Mouse (Mus musculus) midbrain, embryonic 16.5 days (tissue): ENCODE measurements around the gene Acss2. TPM values are rescaled to one million over a fixed set of nuclear protein-coding genes. Genes with fewer than 3 reads are reported as not detected.

Source experiments
- ATAC-seq: fragments of 200-750 bp; cut with Nextera tagmentation; 2 replicates; pipeline ENCODE4 v1.8.0; 2017; ENCODE audit warnings: moderate TSS enrichment
- H3K27ac ChIP-seq: fragments of 300-500 bp; sonication (generic); 2 replicates; pipeline ENCODE4 v1.5.1; 2014; ENCODE audit warnings: mild to moderate bottlenecking, low read length, mixed read lengths
- H3K27me3 ChIP-seq: fragments of 300-500 bp; sonication (generic); 2 replicates; pipeline ENCODE4 v1.6.1; 2014; ENCODE audit warnings: low read depth, low read length, mixed read lengths; ENCODE audit not compliant: control insufficient read depth, insufficient read depth
- H3K36me3 ChIP-seq: fragments of 300-500 bp; sonication (generic); 2 replicates; pipeline ENCODE4 v1.6.1; 2014; ENCODE audit warnings: mild to moderate bottlenecking, low read length, moderate library complexity, mixed read lengths; ENCODE audit not compliant: control insufficient read depth, insufficient read depth
- H3K4me1 ChIP-seq: fragments of 300-500 bp; sonication (generic); 2 replicates; pipeline ENCODE4 v1.6.1; 2014; ENCODE audit warnings: mild to moderate bottlenecking, low read length, mixed read lengths; ENCODE audit not compliant: control insufficient read depth, insufficient read depth
- H3K4me2 ChIP-seq: fragments of 300-500 bp; sonication (generic); 2 replicates; pipeline ENCODE4 v1.6.1; 2014; ENCODE audit warnings: mild to moderate bottlenecking, low read length, mixed read lengths
- H3K4me3 ChIP-seq: fragments of 300-500 bp; sonication (generic); 2 replicates; pipeline ENCODE4 v1.5.1; 2014; ENCODE audit warnings: low read depth, mild to moderate bottlenecking, low read length, moderate library complexity, mixed read lengths
- H3K9ac ChIP-seq: fragments of 300-500 bp; sonication (generic); 2 replicates; pipeline ENCODE4 v1.6.1; 2014; ENCODE audit warnings: low read depth, low read length, mixed read lengths
- H3K9me3 ChIP-seq: fragments of 300-500 bp; sonication (generic); replicated peaks from 2 replicates; pipeline ENCODE4 v1.6.1; 2014; ENCODE audit warnings: mild to moderate bottlenecking, low read length, mixed read lengths; ENCODE audit not compliant: control insufficient read depth, poor library complexity, severe bottlenecking
- WGBS: fragments of 180-500 bp; shearing (Covaris S2); extraction: QIAGEN DNeasy Blood & Tissue Kit; methylation state at CpG from one replicate; pipeline ENCODE4 v1.1.7; 2014; 5-methylcytosine and 5-hydroxymethylcytosine counted together
- polyA plus RNA-seq: library from polyadenylated mRNA; unstranded; fragments of >200 nt; fragmentation: Nextera tagmentation; extraction: Ambion mirVana; gene quantifications from 2 replicates; pipeline ENCODE4 v1.2.1, GENCODE M21; 2015

Gene Acss2
- polyA plus RNA-seq, 1 experiment from 2014 or later = 23.9 TPM

GRCm38 (mm10) chr2:155562209-155562608 is 44.5 kb downstream of the Acss2 start:
- Histone ChIP-seq H3K27me3 (no peaks in the 10 kb centered on the region), H3K4me3 (no peak overlapping the region), H3K27ac (no peak overlapping the region), H3K9ac (no peak overlapping the region), H3K4me2 (no peak overlapping the region), H3K4me1 (no peaks in the 10 kb centered on the region), H3K9me3 (no peaks in the 10 kb centered on the region), H3K36me3 (0 out of 2 replicates have a peak, but pooled peaks cover 8% of the 10 kb centered on the region)
- WGBS = 67% methylated on average over 1 of the region's 1 CpGs
- ATAC-seq = no peak

DNA sequence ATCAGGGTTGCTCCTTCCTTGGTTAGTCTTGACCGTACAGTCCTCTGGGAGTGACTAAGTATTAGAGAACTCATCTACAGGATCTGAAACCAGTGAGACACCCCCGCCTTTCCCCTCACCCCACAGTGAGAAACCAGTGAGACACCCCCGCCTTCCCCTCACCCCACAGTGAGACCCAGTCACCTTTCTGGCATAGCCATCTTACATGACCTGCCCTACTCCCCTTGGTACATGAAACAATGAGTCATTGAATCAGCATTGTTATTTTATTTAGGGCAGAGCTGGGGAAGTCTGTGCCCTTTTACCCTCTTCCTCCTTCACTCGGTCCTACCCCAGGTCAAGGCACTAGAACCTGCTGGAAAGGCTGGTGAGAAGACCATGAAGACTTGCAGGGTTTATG is 45.2 kb downstream of the Acss2 start:
- no peak overlapping the region for H3K9ac ChIP-seq
- no peak overlapping the region for H3K27ac ChIP-seq
- WGBS = 84% methylated on average over 4 of the region's 4 CpGs
- H3K9me3 ChIP-seq = no peaks in the 10 kb centered on the region
- H3K36me3 ChIP-seq = 0 out of 2 replicates have a peak, but pooled peaks cover 8% of the 10 kb centered on the region
- no peaks in the 10 kb centered on the region for H3K27me3 ChIP-seq
- no peak overlapping the region for H3K4me3 ChIP-seq
- no peaks in the 10 kb centered on the region for H3K4me1 ChIP-seq
- no peak overlapping the region for H3K4me2 ChIP-seq
- no peak for ATAC-seq

- Histone ChIP-seq H3K9ac (no peak overlapping the region), H3K4me1 (no peaks in the 10 kb centered on the region), H3K4me3 (no peak overlapping the region), H3K27me3 (no peaks in the 10 kb centered on the region), H3K9me3 (no peaks in the 10 kb centered on the region), H3K27ac (no peak overlapping the region), H3K4me2 (no peak overlapping the region), H3K36me3 (0 out of 2 replicates have a peak, but pooled peaks cover 6% of the 10 kb centered on the region)
- 85% methylated on average over 5 of the region's 5 CpGs for WGBS
- ATAC-seq = no peak
These were observed 50.0 kb downstream of the Acss2 start for GRCm38 (mm10) chr2:155567751-155568150.

DNA sequence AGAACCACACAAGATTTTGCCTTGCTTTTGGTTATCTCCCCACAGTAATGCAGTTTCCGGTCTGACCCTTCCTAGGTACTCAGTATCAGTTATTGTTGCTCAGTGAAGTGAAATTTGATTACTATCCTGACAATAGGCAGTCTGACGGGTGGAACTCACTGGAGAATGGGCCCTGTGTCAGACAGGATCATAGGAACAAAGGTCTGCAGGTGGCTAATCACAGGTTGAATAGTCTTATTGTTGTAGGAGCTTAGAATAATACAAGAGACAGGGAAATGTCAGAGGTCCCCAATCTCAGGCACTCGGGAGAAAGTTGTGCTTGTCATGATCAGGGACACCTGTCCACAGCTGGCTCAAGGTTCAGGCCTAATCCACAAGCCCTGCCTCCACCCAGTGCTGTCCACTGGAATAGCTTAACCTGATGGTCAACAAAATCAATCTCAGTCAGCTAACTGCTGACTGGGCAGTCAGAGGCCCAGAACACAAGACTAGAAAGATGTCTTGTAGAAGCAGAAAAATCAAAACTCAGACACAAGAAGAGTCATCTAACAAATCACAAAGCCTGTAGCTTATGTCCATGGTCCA is 51.6 kb downstream of the Acss2 start:
- 9% methylated on average over 3 of the region's 3 CpGs for WGBS
- Histone ChIP-seq H3K4me1 (no peaks in the 10 kb centered on the region), H3K4me3 (no peak overlapping the region), H3K27me3 (no peaks in the 10 kb centered on the region), H3K4me2 (no peak overlapping the region), H3K36me3 (0 out of 2 replicates have a peak, but pooled peaks cover 6% of the 10 kb centered on the region), H3K9ac (no peak overlapping the region), H3K27ac (no peak overlapping the region), H3K9me3 (no peaks in the 10 kb centered on the region)
- ATAC-seq = no peak

DNA sequence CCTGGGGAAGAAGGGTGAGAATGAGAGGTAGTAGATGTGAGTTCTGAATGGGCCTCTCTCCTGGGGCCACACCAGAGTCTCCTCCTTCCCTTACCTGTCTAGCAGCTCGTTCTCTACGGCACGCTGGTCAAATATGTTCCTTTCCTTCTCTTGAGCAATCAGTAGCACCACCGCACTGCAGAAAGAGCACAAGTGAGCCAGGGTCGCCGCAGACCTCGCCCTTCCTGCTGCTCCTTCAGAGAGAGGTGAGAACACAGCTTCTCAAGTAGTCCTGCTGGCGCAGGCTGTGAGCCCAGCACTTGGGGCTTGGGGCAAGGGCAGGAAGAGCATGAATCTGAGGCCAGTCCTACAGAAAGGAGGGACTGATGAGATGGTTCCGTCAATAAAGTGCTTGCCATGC is 55.3 kb downstream of the Acss2 start:
- Histone ChIP-seq H3K36me3 (no peaks in the 10 kb centered on the region), H3K4me1 (no peaks in the 10 kb centered on the region), H3K4me2 (no peak overlapping the region), H3K27me3 (no peaks in the 10 kb centered on the region), H3K9ac (no peak overlapping the region), H3K27ac (no peak overlapping the region), H3K9me3 (no peaks in the 10 kb centered on the region), H3K4me3 (no peak overlapping the region)
- WGBS = 96% methylated on average over 9 of the region's 9 CpGs
- ATAC-seq = no peak

DNA sequence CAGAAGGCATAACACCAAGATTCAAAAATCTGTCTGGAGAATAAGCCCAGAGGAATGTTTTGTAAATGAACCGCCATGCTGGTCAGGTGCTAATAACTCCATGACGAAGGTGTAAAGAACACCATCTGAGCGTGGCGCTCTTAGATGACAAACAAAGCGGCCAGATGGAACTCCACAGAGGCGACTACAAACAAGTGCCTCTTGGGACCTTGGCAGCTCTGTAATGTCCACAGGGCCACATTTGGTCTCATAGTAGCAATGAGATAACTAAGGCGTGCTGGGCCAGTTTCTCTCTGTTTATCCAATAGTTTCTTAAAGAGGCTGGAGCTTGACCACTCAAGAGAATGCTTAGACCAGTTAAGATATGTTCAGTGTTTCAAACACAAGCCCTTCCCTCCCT is 56.2 kb downstream of the Acss2 start:
- Histone ChIP-seq H3K27ac (no peak overlapping the region), H3K4me3 (no peak overlapping the region), H3K36me3 (no peaks in the 10 kb centered on the region), H3K4me1 (no peaks in the 10 kb centered on the region), H3K9ac (no peak overlapping the region), H3K9me3 (no peaks in the 10 kb centered on the region), H3K4me2 (no peak overlapping the region), H3K27me3 (no peaks in the 10 kb centered on the region)
- ATAC-seq = no peak
- WGBS = 93% methylated on average over 7 of the region's 7 CpGs

DNA sequence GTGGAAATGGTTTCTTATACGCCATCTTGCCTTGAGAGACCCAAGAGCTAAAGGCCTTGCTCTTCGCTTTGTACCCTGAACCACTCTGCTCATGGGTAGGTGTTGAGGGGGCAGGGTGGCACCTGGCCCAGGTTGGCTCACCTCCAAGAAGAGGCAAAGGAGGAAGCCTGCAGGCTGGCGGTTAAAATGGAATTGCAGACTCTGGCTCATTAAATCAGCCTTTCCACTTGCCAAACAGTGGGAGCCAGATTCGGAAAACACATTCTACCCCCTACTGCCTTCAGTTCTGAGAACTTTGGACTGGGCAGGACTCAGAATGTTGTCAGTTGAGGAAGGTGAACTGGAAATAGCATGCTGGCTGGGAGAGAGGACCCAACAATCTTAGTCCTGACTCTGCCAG is 57.0 kb downstream of the Acss2 start:
- Histone ChIP-seq H3K4me3 (no peak overlapping the region), H3K4me1 (no peaks in the 10 kb centered on the region), H3K9me3 (no peaks in the 10 kb centered on the region), H3K36me3 (no peaks in the 10 kb centered on the region), H3K27ac (no peak overlapping the region), H3K9ac (no peak overlapping the region), H3K4me2 (no peak overlapping the region), H3K27me3 (no peaks in the 10 kb centered on the region)
- no peak for ATAC-seq
- WGBS = 88% methylated on average over 4 of the region's 4 CpGs

DNA sequence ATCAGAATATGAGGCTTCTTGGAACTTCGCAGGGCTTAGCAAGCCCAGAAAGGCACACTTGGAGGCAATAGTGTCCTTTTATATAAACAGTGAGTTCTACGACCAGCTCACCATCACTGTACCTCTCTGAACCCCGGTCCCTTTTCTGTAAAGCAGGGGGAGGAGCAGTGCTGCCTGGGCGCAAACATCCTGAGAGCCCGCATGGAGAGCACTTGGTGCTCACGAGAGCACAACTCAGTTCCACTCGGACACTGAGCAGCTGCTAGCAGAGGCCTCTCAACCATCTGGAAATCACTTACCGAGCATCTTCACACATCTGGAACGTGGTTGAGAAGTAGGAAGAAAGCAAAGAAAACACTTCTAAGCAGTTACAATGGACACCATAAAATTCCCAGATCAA is 58.9 kb downstream of the Acss2 start:
- H3K27ac ChIP-seq = no peak overlapping the region
- no peaks in the 10 kb centered on the region for H3K27me3 ChIP-seq
- WGBS = 87% methylated on average over 9 of the region's 9 CpGs
- no peak overlapping the region for H3K4me3 ChIP-seq
- H3K9me3 ChIP-seq = no peaks in the 10 kb centered on the region
- no peaks in the 10 kb centered on the region for H3K4me1 ChIP-seq
- no peak for ATAC-seq
- H3K9ac ChIP-seq = no peak overlapping the region
- H3K4me2 ChIP-seq = no peak overlapping the region
- H3K36me3 ChIP-seq = no peaks in the 10 kb centered on the region

DNA sequence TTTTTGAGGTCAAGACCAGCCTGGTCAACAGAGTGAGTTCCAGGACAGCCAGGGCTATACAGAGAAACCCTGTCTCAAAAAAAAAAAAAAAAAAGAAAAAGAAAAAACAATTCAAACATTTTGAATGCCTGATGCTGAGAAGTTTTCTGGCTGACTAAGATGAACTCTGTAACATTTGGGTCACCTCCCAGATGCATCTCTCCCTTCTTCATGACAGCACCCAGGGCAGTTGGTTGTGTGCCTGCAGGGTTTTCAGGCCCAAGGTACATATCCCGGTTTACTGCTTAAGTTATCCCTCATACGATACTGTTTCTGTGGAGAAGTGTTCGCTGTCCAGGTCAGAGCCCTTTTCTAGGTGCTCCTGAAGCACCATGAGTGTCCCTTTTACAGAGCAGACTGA is 62.6 kb downstream of the Acss2 start:
- 90% methylated on average over 3 of the region's 3 CpGs for WGBS
- Histone ChIP-seq H3K36me3 (no peaks in the 10 kb centered on the region), H3K4me3 (no peak overlapping the region), H3K9ac (no peak overlapping the region), H3K27me3 (no peaks in the 10 kb centered on the region), H3K27ac (no peak overlapping the region), H3K4me1 (no peaks in the 10 kb centered on the region), H3K9me3 (no peaks in the 10 kb centered on the region), H3K4me2 (no peak overlapping the region)
- no peak for ATAC-seq
